Mouse (Mus musculus): ENCODE data around the gene Smarcc1.

GRCm38 (mm10) chr9:110148598-110148997 lies 31.1 kb downstream of the Smarcc1 start:
- TF ChIP-seq CTCF (IDR thresholded peaks at IDR 0.05; ENCODE audit: low read depth, low read length) (no peak), TAL1 (conservative IDR thresholded peaks at IDR 0.05; ENCODE audit: low read depth, low read length) (no peak), GATA1 (IDR thresholded peaks at IDR 0.05; ENCODE audit: borderline replicate concordance, low read length) (no peak), GATA2 (IDR thresholded peaks at IDR 0.05; ENCODE audit: borderline replicate concordance, low read depth, low read length) (no peak), POLR2AphosphoS5 (IDR thresholded peaks at IDR 0.05; ENCODE audit: insufficient replicate concordance, low read depth, low read length) (no peak)

Data from G1E (cell line).